Mouse (Mus musculus) limb, embryonic 11.5 days (tissue): ENCODE results near the gene Sdk2. TPM values are rescaled to one million over a fixed set of nuclear protein-coding genes. Genes with fewer than 3 reads are reported as not detected.

ENCODE experiments used
- ATAC-seq: fragments of 200-750 bp; cut with Nextera tagmentation; 2 replicates; pipeline ENCODE4 v1.8.0; 2017; ENCODE audit warnings: low read depth; ENCODE audit not compliant: insufficient number of reproducible peaks, low FRiP score, low TSS enrichment
- DNase-seq: peaks from one replicate; pipeline ENCODE4 v3.0.0-alpha.2; 2015; ENCODE audit warnings: low spot score
- H3K27ac ChIP-seq: fragments of 300-500 bp; sonication (generic); replicated peaks from 2 replicates; pipeline ENCODE4 v1.5.1; 2014; ENCODE audit warnings: low read depth, mild to moderate bottlenecking, low read length
- H3K27me3 ChIP-seq: fragments of 300-500 bp; sonication (generic); 2 replicates; pipeline ENCODE4 v1.6.1; 2014; ENCODE audit warnings: mild to moderate bottlenecking, low read length, mixed read lengths; ENCODE audit not compliant: control insufficient read depth, insufficient read depth
- H3K36me3 ChIP-seq: fragments of 300-500 bp; sonication (generic); 2 replicates; pipeline ENCODE4 v1.6.1; 2014; ENCODE audit warnings: mild to moderate bottlenecking, low read length, moderate library complexity, mixed read lengths; ENCODE audit not compliant: control insufficient read depth, insufficient read depth
- H3K4me1 ChIP-seq: fragments of 300-500 bp; sonication (generic); 2 replicates; pipeline ENCODE4 v1.6.1; 2014; ENCODE audit warnings: low read length, mixed read lengths; ENCODE audit not compliant: control insufficient read depth, insufficient read depth
- H3K4me2 ChIP-seq: fragments of 300-500 bp; sonication (generic); 2 replicates; pipeline ENCODE4 v1.6.1; 2014; ENCODE audit warnings: low read depth, mild to moderate bottlenecking, moderate library complexity; ENCODE audit not compliant: severe bottlenecking
- H3K4me3 ChIP-seq: fragments of 300-500 bp; sonication (generic); 2 replicates; pipeline ENCODE4 v1.5.1; 2014; ENCODE audit warnings: low read depth, low read length
- H3K9ac ChIP-seq: fragments of 300-500 bp; sonication (generic); 2 replicates; pipeline ENCODE4 v1.6.1; 2014; ENCODE audit warnings: mild to moderate bottlenecking, low read length
- H3K9me3 ChIP-seq: fragments of 300-500 bp; sonication (generic); 2 replicates; pipeline ENCODE4 v1.6.1; 2016; ENCODE audit warnings: low read length; ENCODE audit not compliant: control insufficient read depth
- WGBS: fragments of 180-500 bp; shearing (Covaris S2); extraction: QIAGEN DNeasy Blood & Tissue Kit; methylation state at CpG from one replicate; pipeline ENCODE4 v1.1.7; 2014; 5-methylcytosine and 5-hydroxymethylcytosine counted together
- polyA plus RNA-seq: library from polyadenylated mRNA; unstranded; fragments of >200 nt; fragmentation: Nextera tagmentation; extraction: Ambion mirVana; gene quantifications from 2 replicates; pipeline ENCODE4 v1.2.1, GENCODE M21; 2014

Sdk2 gene
- polyA plus RNA-seq, 1 experiment from 2014 or later, result 0.60 TPM

- Histone ChIP-seq H3K36me3 (no peaks in the 10 kb centered on the region), H3K4me1 (peaks cover 20% of the 10 kb centered on the region), H3K27me3 (no peaks in the 10 kb centered on the region), H3K9ac (no peak overlapping the region), H3K4me2 (peak overlapping the region; percentile 15; the same call in 1 of the 2 replicates), H3K4me3 (no peak overlapping the region), H3K27ac (peak overlapping the region; percentile 55; the same call in 1 of the 2 replicates), H3K9me3 (no peaks in the 10 kb centered on the region)
- DNase-seq (no peak), ATAC-seq (no peak)
- 8% methylated on average over 5 of the region's 5 CpGs for WGBS
Observed at GRCm38 (mm10) chr11:113763449-113763848, 303.4 kb downstream of the Sdk2 start.

- Histone ChIP-seq H3K4me1 (peaks cover 19% of the 10 kb centered on the region), H3K36me3 (no peaks in the 10 kb centered on the region), H3K9ac (no peak overlapping the region), H3K27me3 (no peaks in the 10 kb centered on the region), H3K27ac (no peak overlapping the region), H3K4me2 (no peak overlapping the region), H3K4me3 (no peak overlapping the region), H3K9me3 (no peaks in the 10 kb centered on the region)
- no peak for ATAC-seq
- no peak for DNase-seq
- WGBS, result 86% methylated on average over 8 of the region's 8 CpGs
Observed at GRCm38 (mm10) chr11:113762136-113762797, 304.6 kb downstream of the Sdk2 start.

GRCm38 (mm10) chr11:113761646-113762045, 305.2 kb downstream of the Sdk2 start:
- ATAC-seq (no peak), DNase-seq (no peak)
- Histone ChIP-seq H3K36me3 (no peaks in the 10 kb centered on the region), H3K4me3 (no peak overlapping the region), H3K4me1 (peaks cover 14% of the 10 kb centered on the region), H3K27me3 (no peaks in the 10 kb centered on the region), H3K4me2 (no peak overlapping the region), H3K9ac (no peak overlapping the region), H3K27ac (no peak overlapping the region), H3K9me3 (no peaks in the 10 kb centered on the region)
- WGBS, result 86% methylated on average over 7 of the region's 7 CpGs

GRCm38 (mm10) chr11:113760476-113760875, 306.4 kb downstream of the Sdk2 start:
- no peak overlapping the region for H3K4me3 ChIP-seq
- no peaks in the 10 kb centered on the region for H3K9me3 ChIP-seq
- H3K27me3 ChIP-seq, result no peaks in the 10 kb centered on the region
- WGBS, result 58% methylated on average over 7 of the region's 7 CpGs
- peaks cover 9% of the 10 kb centered on the region for H3K4me1 ChIP-seq
- DNase-seq (no peak), ATAC-seq (no peak)
- no peak overlapping the region for H3K4me2 ChIP-seq
- H3K27ac ChIP-seq, result no peak overlapping the region
- H3K36me3 ChIP-seq, result no peaks in the 10 kb centered on the region
- H3K9ac ChIP-seq, result no peak overlapping the region

GRCm38 (mm10) chr11:113758851-113759250, 308.0 kb downstream of the Sdk2 start:
- Histone ChIP-seq H3K4me3 (no peak overlapping the region), H3K27ac (no peak overlapping the region), H3K9ac (no peak overlapping the region), H3K4me2 (no peak overlapping the region), H3K4me1 (peaks cover 18% of the 10 kb centered on the region), H3K36me3 (no peaks in the 10 kb centered on the region), H3K27me3 (no peaks in the 10 kb centered on the region), H3K9me3 (no peaks in the 10 kb centered on the region)
- DNase-seq (no peak), ATAC-seq (no peak)
- WGBS, result 94% methylated on average over 5 of the region's 5 CpGs

GRCm38 (mm10) chr11:113756578-113756977, 310.3 kb downstream of the Sdk2 start:
- H3K4me1 ChIP-seq, result peaks cover 14% of the 10 kb centered on the region
- 94% methylated on average over 12 of the region's 12 CpGs for WGBS
- ATAC-seq, result no peak
- no peak overlapping the region for H3K4me3 ChIP-seq
- DNase-seq, result no peak
- H3K9me3 ChIP-seq, result no peaks in the 10 kb centered on the region
- no peak overlapping the region for H3K9ac ChIP-seq
- no peak overlapping the region for H3K4me2 ChIP-seq
- H3K27me3 ChIP-seq, result no peaks in the 10 kb centered on the region
- H3K36me3 ChIP-seq, result no peaks in the 10 kb centered on the region
- no peak overlapping the region for H3K27ac ChIP-seq

- H3K27me3 ChIP-seq, result no peaks in the 10 kb centered on the region
- no peaks in the 10 kb centered on the region for H3K9me3 ChIP-seq
- no peak overlapping the region for H3K9ac ChIP-seq
- WGBS, result 90% methylated on average over 14 of the region's 14 CpGs
- no peak overlapping the region for H3K4me2 ChIP-seq
- no peak overlapping the region for H3K4me3 ChIP-seq
- H3K36me3 ChIP-seq, result no peaks in the 10 kb centered on the region
- peaks cover 14% of the 10 kb centered on the region for H3K4me1 ChIP-seq
- ATAC-seq (no peak), DNase-seq (no peak)
- no peak overlapping the region for H3K27ac ChIP-seq
Observed at GRCm38 (mm10) chr11:113755878-113756277, 311.0 kb downstream of the Sdk2 start.

GRCm38 (mm10) chr11:113754845-113755244, 312.0 kb downstream of the Sdk2 start:
- Histone ChIP-seq H3K27ac (no peak overlapping the region), H3K4me3 (no peak overlapping the region), H3K36me3 (no peaks in the 10 kb centered on the region), H3K27me3 (no peaks in the 10 kb centered on the region), H3K4me1 (peaks cover 14% of the 10 kb centered on the region), H3K9me3 (no peaks in the 10 kb centered on the region), H3K4me2 (no peak overlapping the region), H3K9ac (no peak overlapping the region)
- peak; percentile 62 for DNase-seq
- no peak for ATAC-seq
- WGBS, result 19% methylated on average over 9 of the region's 9 CpGs
